Mouse (Mus musculus) small intestine, adult 2 months (tissue): Measurements from ENCODE around the gene Stk39.

ENCODE experiments used
- CTCF ChIP-seq: fragments of 200-500 bp; IDR thresholded peaks from 2 replicates; pipeline ENCODE4 v1.5.1; 2012; ENCODE audit warnings: low read depth, mild to moderate bottlenecking, control low read depth, inconsistent platforms, low read length, moderate library complexity, mixed read lengths; ENCODE audit not compliant: insufficient replicate concordance, insufficient read length; ENCODE audit errors: extremely low read depth
- POLR2A ChIP-seq: fragments of 200-500 bp; IDR thresholded peaks from 2 replicates; pipeline ENCODE4 v1.6.1; 2012; ENCODE audit warnings: low read depth, mild to moderate bottlenecking, control low read depth, inconsistent platforms, low read length, moderate library complexity

GRCm38 (mm10) chr2:68243273-68243672 is 228.8 kb downstream of the Stk39 start:
- TF ChIP-seq CTCF (no peak), POLR2A (no peak)
